Mouse (Mus musculus): ENCODE results near the gene Ltf.

DNA sequence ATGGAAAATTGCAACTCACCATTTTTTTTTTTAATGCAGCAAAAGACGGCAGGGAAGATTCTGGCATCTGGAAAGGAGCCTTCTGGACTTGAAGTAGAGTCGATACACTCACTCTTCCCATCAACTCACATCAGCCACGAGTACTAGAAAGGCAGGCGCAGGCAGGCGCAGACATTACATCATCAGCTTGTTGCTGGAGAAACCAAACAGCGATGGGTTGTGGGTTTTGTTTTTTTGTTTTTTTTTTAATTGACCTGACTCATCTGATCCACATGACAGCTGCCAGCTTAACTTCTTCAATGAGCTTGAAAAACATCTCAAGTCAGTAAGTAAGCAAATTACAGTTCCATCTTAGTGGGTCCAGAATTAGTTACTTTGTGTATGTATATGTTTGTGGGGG lies 67.1 kb downstream of the Ltf start:
- TF ChIP-seq CTCF (IDR thresholded peaks at IDR 0.05; ENCODE audit: low read depth) (no peak), EP300 (IDR thresholded peaks at IDR 0.05; ENCODE audit: low read depth) (no peak)
